Mouse (Mus musculus) activated CD4-positive, CD25-positive, alpha-beta regulatory T cell, adult 4 months (primary cell): ENCODE results near the gene Lpcat3. TPM values are rescaled to one million over a fixed set of nuclear protein-coding genes. Genes with fewer than 3 reads are reported as not detected.

Experiments
- ATAC-seq: one replicate; pipeline ENCODE4 v1.8.0; 2017
- polyA plus RNA-seq, 2 experiments: library from polyadenylated mRNA; unstranded; fragments of 100-300 nt; shearing (Covaris generic); gene quantifications; one replicate each; pipeline ENCODE4 v1.2.1; 2017

Lpcat3 gene
- polyA plus RNA-seq, 2 experiments from 2014 or later: 24.3 to 25.9 TPM

GRCm38 (mm10) chr6:124706061-124706627 lies 43.3 kb downstream of the Lpcat3 start:
- ATAC-seq: no peak

- no peak for ATAC-seq
These were observed 45.6 kb downstream of the Lpcat3 start for GRCm38 (mm10) chr6:124708289-124708889.

DNA sequence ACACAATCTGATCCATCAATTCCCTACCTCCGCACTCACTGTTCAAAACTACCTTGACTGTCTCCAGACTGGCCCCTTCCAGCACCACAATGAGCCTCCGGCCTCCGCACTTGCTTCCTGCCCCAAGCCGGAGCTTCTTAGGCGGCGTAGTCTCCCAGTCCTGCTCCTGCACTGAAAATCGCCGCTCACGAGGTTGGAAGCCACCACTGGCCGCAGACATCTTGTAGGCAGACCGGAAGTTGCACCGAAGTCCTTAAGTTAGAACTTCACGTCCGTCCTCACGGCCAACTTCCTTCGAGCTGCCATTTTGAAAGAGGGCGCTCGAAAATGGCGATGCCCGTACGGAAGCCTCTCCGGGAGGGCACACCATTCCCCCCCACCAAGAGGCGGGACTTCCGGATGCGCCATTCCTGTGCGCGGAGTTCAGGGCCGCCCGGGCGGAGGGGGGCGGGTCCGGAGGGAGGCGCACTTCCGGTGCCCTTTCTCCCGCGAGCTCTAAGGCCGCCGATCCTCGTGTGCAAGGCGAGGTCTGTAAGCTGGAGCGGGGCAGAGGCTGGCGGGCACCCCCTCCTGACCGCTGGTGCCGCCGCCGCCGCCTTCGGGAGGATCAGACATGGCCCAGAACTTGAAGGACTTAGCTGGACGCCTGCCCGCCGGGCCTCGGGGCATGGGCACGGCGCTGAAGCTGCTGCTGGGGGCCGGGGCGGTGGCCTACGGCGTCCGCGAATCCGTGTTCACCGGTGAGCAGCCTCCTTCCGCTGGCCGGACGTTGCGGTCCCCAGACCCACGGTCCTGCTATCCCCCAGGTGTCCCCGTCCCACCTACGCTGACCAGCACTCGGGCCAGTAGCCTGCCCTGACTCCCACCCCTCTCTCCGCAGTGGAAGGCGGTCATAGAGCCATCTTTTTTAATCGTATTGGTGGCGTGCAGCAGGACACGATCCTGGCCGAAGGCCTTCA lies 49.3 kb downstream of the Lpcat3 start, which contains the start of the genes Emg1 and Phb2:
TSS of gene Emg1 (minus strand) at position 355 of the 959 bp plus-strand sequence.
TSS of gene Phb2 (plus strand) at position 513 of the 959 bp plus-strand sequence.
- peak; percentile 97 for ATAC-seq

DNA sequence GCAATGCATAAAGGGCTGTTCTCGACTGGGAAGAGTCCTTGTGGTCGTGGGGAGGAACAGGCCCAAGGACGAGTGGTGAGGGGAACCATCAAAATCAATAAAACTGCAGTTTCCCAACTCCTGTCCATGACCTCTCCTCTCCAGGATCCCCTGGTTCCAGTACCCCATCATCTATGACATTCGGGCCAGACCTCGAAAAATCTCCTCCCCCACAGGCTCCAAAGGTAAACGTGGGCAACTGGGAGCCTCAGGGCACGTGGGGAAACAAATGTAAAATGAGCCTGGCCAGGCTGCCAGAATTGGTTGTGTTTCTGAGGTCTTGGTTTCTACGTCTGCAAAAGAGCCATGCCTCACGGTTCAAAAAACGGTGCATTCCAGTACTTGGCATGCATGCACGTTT lies 50.1 kb downstream of the Lpcat3 start:
- no peak for ATAC-seq

GRCm38 (mm10) chr6:124716864-124717490 lies 54.1 kb downstream of the Lpcat3 start:
- no peak for ATAC-seq

DNA sequence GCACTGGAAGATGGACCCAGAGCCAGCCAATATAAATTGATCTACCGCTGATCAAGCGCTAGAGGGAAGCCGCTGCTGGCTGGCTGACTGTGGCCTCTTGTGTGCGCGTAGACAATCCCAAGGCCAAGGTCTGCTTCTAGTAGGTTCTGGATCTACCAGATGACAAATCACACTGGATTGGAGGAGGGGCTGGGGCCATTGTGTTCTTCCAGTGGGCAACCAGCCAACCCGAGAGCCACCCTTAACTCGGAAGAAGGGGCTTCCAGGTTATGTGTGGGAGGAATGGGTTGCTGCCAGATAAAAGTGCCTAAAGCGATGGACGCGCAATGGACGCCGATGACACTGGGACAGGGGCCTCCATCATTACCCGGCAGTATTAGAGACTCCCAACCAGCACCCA lies 55.1 kb downstream of the Lpcat3 start:
- no peak for ATAC-seq

DNA sequence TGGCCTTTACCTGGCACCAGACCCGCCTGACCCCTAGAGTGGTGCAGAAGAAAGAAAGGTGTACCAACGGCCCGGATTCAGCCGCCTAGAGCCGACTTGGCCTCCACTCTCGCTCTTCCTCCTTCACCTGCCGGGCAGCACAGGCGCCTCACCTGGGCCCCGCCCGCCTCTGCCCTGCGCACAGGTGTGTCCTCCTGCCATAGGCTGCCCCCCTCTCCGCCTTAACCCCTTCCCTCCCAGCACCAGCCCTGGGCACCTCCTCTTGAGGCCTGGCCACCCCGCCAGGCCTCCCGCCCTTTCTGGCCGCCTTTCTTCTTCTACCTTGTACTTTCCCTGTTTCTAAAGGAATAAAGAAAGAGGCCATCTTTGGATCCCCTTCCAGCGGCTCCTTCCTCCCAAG lies 55.9 kb downstream of the Lpcat3 start:
- no peak for ATAC-seq

DNA sequence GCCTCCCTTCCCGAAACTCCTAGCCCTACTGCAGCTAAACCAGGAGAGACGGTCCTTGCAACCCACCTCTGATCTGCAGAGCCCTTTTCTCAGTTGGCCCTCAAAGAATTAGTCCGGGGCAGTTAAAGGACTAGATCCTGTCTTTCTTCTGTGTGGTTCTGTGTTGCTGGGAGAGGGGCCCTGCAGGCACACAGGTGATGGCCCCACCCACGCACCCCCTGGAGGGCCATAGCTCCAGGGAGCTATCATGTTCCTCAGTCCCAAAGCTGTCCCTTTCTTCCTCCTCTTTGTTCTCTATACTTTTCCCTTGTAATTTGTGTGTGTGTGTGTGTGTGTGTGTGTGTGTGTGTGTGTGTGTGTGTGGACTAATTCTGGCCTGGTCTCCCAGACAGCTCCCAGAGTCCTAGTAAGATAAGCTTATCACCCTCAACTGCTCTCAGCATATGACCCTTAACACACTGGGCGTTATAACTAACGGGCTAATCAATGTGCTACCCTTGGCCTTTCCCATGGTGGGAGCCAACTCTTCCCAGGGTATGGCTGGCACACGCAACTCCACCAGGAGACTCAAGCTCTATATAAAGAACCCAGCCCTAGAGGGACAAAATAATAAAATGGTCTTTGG lies 56.6 kb downstream of the Lpcat3 start:
- ATAC-seq: no peak

GRCm38 (mm10) chr6:124720904-124721303 lies 58.1 kb downstream of the Lpcat3 start:
- peak; percentile 19 for ATAC-seq

- peak; percentile 30 for ATAC-seq
These were observed 60.1 kb downstream of the Lpcat3 start for GRCm38 (mm10) chr6:124722876-124723473.

DNA sequence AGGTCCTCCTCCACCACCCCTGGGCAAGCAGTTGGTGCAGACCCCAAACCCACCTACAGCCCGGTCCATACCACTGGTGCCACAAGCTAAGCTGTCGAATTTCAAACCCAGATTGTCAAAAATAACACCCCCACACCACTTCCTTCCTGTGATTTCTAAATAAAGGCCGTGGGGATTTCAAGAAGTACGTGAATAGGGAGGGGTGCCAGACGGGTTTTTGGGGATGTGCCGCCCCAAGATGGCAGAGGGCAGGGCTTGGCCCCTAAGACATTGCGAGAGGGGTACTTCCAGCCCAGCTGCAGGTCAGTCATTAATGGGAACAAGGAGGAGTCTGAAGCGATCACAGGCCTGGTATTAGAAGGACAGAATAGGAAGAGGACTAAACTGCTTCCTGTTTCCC lies 60.7 kb downstream of the Lpcat3 start:
- ATAC-seq: peak; percentile 72

DNA sequence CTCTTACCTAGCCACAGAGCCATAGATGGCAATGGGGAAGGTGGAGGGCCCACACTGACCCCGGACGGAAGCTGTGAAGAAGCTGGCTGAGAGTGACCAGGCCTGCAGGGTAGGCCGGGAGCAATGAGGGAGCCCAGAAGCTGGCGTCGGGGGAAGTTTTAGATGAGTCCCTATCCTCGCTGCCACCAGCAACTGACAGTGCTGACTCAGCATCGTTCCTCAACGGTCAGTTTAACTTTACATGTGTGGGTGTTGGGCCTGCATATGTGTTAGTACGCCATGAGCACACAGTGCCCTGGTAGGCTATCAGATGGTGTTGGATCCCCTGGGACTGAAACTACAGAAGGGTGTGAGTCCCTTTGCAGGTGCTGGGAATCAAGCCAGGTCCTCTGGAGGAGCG lies 61.6 kb downstream of the Lpcat3 start:
- no peak for ATAC-seq

DNA sequence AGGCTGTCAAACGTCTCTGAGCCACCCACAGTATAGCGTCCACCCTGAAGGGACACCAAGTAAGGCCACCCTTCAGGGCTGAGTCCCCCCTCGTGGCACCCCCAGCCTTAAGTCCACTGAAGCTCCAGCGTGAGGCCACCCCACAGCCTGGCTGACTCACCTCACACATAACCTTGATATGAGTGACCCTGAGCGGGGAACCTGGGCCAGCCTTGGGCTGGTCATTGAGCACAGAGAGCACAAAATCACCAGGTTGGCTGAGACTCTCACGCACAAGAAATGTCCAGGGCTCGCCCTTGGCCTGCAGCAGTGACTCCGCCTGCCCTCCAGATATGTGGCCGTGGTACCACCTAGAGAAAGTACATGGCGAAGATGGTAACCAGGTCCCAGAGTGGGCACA lies 65.8 kb downstream of the Lpcat3 start:
- ATAC-seq: no peak

DNA sequence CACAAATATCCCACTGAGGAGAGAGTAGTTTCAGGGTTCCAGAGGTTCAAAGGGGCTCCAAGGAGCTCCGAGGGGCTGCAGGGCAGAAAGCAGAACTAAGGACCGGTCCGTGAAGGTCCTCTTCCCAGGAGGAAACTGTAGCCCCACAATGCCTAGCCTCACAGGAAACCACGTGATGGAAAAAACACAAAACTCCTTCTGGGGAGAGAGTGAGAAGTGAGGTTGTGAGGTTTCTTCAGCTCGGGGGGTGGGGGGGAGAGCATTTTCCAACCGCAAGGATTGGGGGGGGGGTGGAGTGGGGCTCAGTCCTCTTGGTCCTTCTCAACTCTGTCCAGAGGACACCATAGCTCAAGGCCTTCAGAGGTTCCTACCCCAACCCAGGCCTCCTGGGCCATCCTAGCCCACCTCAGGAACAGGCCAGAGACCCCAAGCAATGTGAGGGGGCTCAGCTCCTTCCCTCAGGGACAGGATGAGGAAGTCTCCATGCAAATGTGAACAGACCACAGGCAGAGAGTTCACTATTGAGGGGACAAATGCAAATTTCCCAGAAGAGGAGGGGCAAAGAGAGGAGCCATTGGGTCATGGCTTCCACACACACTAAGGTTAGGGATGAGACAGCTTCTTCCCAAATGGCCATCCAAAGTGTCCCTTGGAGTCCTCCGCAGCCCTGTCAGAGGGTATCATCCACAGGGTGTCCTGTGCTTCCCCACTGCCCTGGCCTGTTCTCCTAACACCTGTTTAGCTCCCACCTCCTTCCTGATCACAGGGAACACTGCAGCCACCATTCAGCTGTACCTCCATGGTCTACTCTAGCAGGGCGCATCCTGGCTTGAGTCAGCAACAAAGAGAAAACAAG lies 67.3 kb downstream of the Lpcat3 start:
- ATAC-seq: peak; percentile 36

- no peak for ATAC-seq
These were observed 68.2 kb downstream of the Lpcat3 start for GRCm38 (mm10) chr6:124731038-124731437.

GRCm38 (mm10) chr6:124732476-124733370 lies 69.9 kb downstream of the Lpcat3 start:
- peak; percentile 80 for ATAC-seq

DNA sequence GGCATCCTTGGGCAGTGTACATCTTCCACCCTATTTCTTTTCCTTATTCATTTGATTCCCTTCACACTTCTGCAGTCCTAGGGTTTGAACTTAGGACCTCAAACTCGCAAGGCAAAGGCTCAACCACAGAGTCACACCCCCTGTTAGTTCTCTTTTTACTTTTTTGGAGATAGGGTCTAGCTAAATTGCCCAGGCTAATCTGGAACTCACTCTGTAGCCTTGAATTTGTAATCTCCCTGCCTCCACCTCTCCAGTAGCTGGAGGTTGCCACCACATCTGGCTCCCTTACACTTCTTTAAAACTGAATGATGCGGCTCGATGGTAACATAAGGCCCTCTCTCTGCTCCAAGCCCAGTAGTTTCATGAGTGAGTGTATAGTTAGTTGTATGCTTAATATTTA lies 71.6 kb downstream of the Lpcat3 start:
- ATAC-seq: no peak

DNA sequence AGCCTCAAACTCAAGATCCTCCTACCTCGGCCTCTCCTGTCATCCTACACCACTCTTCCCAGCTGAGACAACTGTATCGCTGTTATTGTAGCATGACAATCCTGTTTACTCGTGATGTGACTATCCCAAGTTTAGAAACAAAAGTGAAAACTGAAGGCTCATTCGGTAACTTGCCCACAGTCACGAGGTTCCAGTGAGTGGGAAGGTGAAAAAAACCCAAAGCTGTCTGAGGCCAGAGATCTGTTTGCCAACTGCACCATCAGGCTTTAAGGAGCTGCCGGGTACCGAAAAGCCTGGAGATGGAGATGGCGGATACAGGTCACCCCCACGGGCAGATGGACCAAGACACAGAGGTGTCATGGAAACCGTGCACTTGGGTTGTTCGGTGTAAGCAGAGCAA lies 74.2 kb downstream of the Lpcat3 start:
- ATAC-seq: no peak

DNA sequence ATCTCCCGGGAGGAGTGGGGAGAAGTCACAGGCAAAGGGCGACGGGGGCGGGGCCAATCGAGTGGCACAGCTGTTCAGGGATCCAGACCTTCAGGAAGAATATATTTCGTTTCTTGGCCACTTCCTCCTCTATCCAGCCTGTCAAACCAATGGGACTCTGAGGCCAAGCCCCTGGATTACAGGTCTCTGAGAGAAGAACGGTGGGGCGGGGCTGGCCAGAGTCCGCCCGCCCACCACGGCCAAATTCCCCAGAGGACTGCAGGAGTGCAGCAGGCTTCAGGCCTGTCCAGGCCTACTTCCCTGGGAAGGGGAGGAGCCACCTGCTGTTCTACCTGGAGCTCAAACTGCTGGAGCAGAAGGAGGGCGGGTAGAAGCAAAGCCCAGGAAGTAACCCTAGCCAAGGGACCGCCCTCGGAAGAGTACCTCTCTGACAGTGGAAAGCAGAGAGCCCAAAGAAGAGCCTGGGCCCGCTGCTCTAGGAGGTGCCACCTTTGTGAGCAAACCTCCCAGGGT lies 75.7 kb downstream of the Lpcat3 start, which contains the start of gene Ptpn6:
TSS of gene Ptpn6 (minus strand) at position 204 of the 513 bp plus-strand sequence.
- no peak for ATAC-seq
